Mouse (Mus musculus): ENCODE measurements around the gene Osbpl6.

GRCm38 (mm10) chr2:76449836-76450355 lies 43.6 kb downstream of the Osbpl6 start:
- TF ChIP-seq POLR2A (IDR thresholded peaks at IDR 0.05; ENCODE audit: insufficient read depth, low read depth, low read length) (no peak), CTCF (IDR thresholded peaks at IDR 0.05) (no peak), EP300 (IDR thresholded peaks at IDR 0.05; ENCODE audit: insufficient read depth, low read depth, low read length) (no peak)
